Mouse (Mus musculus) spleen, adult 12 weeks (tissue): Measurements from ENCODE around the gene Clock.

Experiments used
- DNase-seq: peaks from one replicate; pipeline ENCODE4 v3.0.0; 2022; ENCODE audit warnings: low spot score

Clock gene

GRCm38 (mm10) chr5:76283890-76284289 lies 20.7 kb downstream of the Clock start:
- DNase-seq = no peak

- DNase-seq = no peak
Measured at GRCm38 (mm10) chr5:76274977-76275376, 29.6 kb downstream of the Clock start.

- no peak for DNase-seq
Measured at GRCm38 (mm10) chr5:76250948-76251347, 53.6 kb downstream of the Clock start.

- DNase-seq = no peak
Measured at GRCm38 (mm10) chr5:76246539-76246938, 58.1 kb downstream of the Clock start.

GRCm38 (mm10) chr5:76245419-76245818 lies 59.2 kb downstream of the Clock start:
- no peak for DNase-seq

DNA sequence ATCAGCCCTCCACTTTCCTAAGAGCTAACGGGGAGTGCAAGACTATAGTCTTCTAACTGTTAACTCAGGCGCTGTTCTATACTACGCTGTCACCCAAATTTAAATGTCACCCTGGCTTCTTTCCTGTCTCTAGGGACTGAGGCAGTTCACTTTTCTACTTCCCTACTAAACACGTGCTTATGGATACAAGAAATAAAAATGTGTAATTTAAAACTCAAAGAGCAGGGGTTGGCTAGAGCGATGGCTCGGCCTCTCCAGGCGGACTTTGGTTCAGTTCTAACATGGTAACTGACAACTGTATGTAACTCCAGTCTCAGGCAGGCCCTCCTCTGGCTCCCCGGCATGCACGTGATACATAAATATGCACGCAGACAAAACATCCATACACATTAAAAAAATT lies 60.2 kb downstream of the Clock start:
- DNase-seq = no peak

DNA sequence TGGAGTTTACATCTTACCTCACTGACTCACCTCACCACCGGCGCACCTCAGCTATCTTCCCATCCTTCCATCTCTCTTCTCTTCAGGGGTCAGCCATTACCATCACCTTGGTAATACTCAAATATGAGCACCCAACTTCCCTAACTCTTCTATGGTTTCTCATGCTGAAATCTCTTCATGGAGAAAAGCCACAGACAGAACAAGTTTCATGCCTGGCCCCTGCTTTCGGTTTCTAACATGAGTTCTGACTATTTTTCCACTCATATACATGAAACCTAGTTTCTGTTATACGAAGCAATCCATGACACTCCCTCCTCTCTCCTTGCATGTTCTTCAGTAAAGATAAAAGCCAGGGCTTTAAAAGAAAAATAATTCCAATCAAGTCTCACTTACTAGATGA lies 60.7 kb downstream of the Clock start:
- DNase-seq = no peak

- no peak for DNase-seq
Measured at GRCm38 (mm10) chr5:76243274-76243673, 61.3 kb downstream of the Clock start.

GRCm38 (mm10) chr5:76231171-76231855 lies 73.3 kb downstream of the Clock start:
- no peak for DNase-seq

GRCm38 (mm10) chr5:76216691-76217090 lies 87.9 kb downstream of the Clock start:
- no peak for DNase-seq

DNA sequence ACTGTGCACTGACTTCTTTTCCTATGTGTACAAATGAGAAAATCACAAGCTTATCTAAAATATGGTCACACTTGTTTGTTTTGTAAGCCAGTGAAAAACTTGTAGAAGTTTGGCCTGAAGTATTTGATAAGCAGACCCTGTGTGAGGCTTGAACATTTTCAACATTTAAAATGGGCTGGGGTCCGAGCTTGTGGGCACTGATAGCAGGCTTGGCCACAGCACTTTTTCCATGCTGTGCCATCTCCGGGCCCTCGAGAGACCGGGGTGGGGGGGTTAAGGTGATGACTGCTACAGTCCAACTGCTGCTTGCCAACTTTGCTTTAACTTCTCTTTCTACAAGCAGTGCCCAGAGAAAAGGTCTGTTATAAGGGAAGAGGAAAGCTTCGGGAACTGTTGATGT lies 96.5 kb downstream of the Clock start:
- no peak for DNase-seq

DNA sequence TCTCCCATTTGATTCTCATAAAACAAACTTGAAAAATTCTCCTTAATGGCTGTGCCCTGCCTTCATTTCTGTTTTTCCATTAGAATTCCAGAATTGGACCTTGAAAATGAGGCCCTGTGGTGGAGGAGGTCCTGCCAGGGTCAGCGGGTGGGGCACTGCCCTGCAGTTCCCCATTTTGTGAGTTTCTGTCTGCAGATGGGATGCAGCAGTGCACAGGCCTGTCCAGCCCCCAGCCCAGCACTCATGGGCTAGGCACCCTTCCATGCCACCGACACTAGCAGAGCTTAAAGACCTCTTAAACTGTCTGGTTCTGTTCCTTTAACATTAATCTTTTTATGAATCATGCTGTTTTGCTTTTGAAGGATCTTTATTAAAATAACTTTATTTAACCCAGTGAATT lies 98.7 kb downstream of the Clock start:
- DNase-seq = no peak

GRCm38 (mm10) chr5:76203171-76203570 lies 101.4 kb downstream of the Clock start:
- DNase-seq = no peak

- DNase-seq = no peak
Measured at GRCm38 (mm10) chr5:76199346-76199745, 105.2 kb downstream of the Clock start.

DNA sequence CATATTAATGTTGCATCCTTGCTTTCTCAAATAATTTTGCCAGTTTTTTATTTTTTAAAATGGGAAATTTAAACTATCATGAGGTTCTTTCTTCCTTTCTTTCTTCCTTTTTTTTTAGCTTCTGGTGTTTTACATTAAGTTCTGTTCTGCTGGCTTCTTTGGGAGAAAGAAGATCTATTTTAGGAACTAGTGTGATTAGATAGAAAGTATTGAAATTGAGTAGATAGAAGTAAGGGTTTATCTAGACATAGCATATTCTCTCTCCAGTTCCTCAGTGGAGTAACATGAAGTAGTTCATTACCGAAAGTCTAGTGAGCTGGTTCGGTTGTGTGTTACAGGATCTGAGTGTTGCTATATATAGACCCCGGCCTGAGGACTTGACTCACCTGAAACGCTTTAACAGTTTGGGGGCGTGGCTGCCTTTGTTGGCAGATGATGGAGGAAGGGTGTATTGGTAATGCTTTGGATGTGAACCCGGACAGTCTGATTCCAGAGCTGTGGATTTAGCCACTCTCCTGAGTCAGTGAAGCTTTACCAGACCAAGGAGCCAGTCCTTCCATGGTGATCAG lies 110.1 kb downstream of the Clock start:
- no peak for DNase-seq

GRCm38 (mm10) chr5:76193075-76193474 lies 111.5 kb downstream of the Clock start:
- no peak for DNase-seq

DNA sequence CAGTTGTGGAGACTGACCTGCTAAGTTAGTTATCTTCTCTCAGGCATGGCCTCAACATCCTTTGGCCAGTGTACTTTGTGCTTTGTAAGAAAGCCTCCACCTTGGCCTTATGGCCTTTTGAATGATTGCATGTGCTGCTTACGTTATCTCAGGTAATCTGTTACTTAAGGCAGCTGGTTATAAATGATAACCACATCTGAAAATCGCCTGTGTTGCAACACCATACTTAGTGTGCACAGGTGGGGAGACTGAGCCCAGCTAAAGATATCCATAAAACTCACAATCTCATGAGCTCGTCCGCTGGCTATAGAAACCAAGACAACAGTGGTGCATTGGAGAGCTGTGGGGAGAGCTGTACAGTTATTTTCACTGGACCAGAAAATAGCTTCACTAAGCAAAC lies 114.0 kb downstream of the Clock start:
- DNase-seq = no peak

GRCm38 (mm10) chr5:76187885-76188284 lies 116.7 kb downstream of the Clock start:
- DNase-seq = no peak

- peak; percentile 54 for DNase-seq
Measured at GRCm38 (mm10) chr5:76184286-76185080, 120.1 kb downstream of the Clock start.

DNA sequence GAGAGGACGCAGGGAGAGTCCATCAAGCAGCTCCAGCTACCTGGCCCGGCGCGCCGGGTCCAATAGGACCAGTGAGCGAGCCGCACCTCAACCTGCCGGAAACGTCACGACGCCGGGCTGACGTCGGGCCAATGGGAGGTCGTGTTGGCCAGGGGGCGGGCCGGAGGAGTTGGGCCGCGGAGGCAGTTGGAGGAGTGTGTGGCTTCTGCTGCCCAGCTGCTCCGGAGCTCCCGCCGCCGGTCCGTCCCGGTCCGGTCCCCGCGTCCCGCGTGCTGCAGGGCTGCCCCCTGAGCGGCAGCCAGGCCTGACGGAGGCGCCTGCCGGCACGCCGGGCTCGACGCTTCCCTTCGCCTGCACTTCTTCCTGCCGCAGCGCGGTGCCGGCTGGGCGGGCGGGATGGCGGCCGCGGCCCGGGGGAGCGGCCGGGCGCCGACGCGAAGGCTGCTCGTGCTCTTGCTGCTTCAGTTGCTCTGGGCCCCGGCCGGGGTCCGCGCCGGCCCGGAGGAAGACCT lies 120.8 kb downstream of the Clock start, which contains the start of gene Tmem165:
Gene Tmem165, plus strand, starts transcription at position 131 of the 512 bp plus-strand sequence.
- DNase-seq = peak; percentile 88

DNA sequence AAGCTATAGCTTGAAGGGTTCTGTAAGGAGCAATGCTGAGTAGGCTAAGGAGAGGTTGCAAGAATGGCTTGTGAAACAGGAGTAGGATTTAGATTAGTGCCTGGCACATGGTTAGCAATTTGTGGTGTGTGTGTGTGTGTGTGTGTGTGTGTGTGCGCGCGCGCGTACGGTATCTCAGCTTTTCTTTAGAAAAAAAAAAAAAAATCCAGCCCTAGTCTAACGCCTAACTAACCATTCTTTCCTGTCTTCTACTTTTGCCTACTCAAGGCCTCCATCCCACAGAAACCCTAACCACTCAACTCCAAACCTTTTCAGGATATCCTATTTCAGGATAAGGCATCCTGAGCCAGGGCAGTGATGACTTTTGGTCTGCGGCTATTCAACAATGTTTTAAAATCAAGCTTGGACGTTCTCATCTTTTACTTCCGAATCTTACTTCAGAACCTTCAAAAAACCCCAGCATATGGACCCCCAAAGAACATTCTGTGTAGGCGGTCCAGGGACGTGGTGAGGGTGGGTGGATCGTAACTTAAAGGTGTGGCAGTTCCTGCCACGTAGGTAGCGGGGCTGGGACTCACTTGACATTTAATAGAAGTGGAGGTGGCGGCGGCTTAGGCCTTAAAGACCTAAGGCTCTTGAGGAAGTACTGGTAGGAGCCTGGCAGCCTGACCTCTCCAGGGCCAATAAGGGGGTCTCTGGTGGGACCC lies 121.4 kb downstream of the Clock start:
- no peak for DNase-seq

- DNase-seq = no peak
Measured at GRCm38 (mm10) chr5:76182326-76182725, 122.3 kb downstream of the Clock start.
